Mouse (Mus musculus) hindbrain, embryonic 16.5 days (tissue): Measurements from ENCODE around the gene Xlr3b. TPM values are rescaled to one million over a fixed set of nuclear protein-coding genes. Genes with fewer than 3 reads are reported as not detected.
"Not testable (repeated sequence)": the region's sequence is repeated elsewhere in the genome, so short reads cannot be mapped to it uniquely, and the experiment has no call there.

ENCODE experiments used
- ATAC-seq: fragments of 200-750 bp; cut with Nextera tagmentation; 2 replicates; pipeline ENCODE4 v1.8.0; 2017; ENCODE audit warnings: moderate TSS enrichment, moderate library complexity
- H3K27ac ChIP-seq: fragments of 300-500 bp; sonication (generic); 2 replicates; pipeline ENCODE4 v1.5.1; 2014; ENCODE audit warnings: low read depth, mild to moderate bottlenecking, control low read depth, low read length, moderate library complexity
- H3K27me3 ChIP-seq: fragments of 300-500 bp; sonication (generic); replicated peaks from 2 replicates; pipeline ENCODE4 v1.6.1; 2014; ENCODE audit warnings: low read length; ENCODE audit not compliant: control insufficient read depth, insufficient read depth
- H3K36me3 ChIP-seq: fragments of 300-500 bp; sonication (generic); 2 replicates; pipeline ENCODE4 v1.6.1; 2014; ENCODE audit warnings: mild to moderate bottlenecking, low read length, moderate library complexity, mixed read lengths; ENCODE audit not compliant: control insufficient read depth, insufficient read depth
- H3K4me1 ChIP-seq: fragments of 300-500 bp; sonication (generic); 2 replicates; pipeline ENCODE4 v1.6.1; 2014; ENCODE audit warnings: low read depth, low read length; ENCODE audit not compliant: control insufficient read depth, insufficient read depth
- H3K4me2 ChIP-seq: fragments of 300-500 bp; sonication (generic); 2 replicates; pipeline ENCODE4 v1.6.1; 2014; ENCODE audit warnings: mild to moderate bottlenecking, low read length, control low read depth, moderate library complexity
- H3K4me3 ChIP-seq: fragments of 300-500 bp; sonication (generic); 2 replicates; pipeline ENCODE4 v1.5.1; 2014; ENCODE audit warnings: mild to moderate bottlenecking, low read length, control low read depth, moderate library complexity
- H3K9ac ChIP-seq: fragments of 300-500 bp; sonication (generic); 2 replicates; pipeline ENCODE4 v1.6.1; 2014; ENCODE audit warnings: low read depth, mild to moderate bottlenecking, control low read depth, low read length, moderate library complexity
- H3K9me3 ChIP-seq: fragments of 300-500 bp; sonication (generic); 2 replicates; pipeline ENCODE4 v1.6.1; 2014; ENCODE audit warnings: mild to moderate bottlenecking, low read length, moderate library complexity; ENCODE audit not compliant: control insufficient read depth
- WGBS: fragments of 180-500 bp; shearing (Covaris S2); extraction: QIAGEN DNeasy Blood & Tissue Kit; methylation state at CpG from one replicate; pipeline ENCODE4 v1.1.7; 2014; 5-methylcytosine and 5-hydroxymethylcytosine counted together
- polyA plus RNA-seq: library from polyadenylated mRNA; unstranded; fragments of >200 nt; fragmentation: Nextera tagmentation; extraction: Ambion mirVana; gene quantifications from 2 replicates; pipeline ENCODE4 v1.2.1, GENCODE M21; 2015

Xlr3b gene
- polyA plus RNA-seq, 1 experiment from 2014 or later: 12.7 TPM

DNA sequence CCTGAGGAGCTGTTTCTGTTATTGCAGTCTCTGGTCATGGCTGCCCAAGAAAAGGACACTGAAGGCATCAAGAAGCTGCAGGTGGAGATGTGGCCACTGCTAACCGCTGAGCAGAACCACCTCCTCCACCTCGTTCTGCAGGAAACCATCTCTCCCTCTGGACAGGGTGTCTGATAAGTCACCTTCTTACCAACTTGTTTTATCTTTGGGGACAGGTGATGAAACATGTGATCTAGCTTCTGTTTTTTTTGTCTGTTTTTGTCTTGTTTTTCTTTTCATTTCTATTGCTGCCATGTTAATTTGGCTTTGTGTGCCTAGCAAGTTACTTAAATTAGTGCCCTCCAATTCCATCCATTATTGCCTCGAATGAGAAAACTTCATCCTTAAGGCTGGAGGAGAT lies 37.3 kb downstream of the Xlr3b start:
- Histone ChIP-seq H3K9ac (peak overlapping the region; percentile 81), H3K36me3 (no peaks in the 10 kb centered on the region), H3K4me3 (peak overlapping the region; percentile 63), H3K4me1 (no peaks in the 10 kb centered on the region), H3K9me3 (no peaks in the 10 kb centered on the region), H3K27ac (peak overlapping the region; percentile 94), H3K27me3 (no peaks in the 10 kb centered on the region), H3K4me2 (peak overlapping the region; percentile 58)
- ATAC-seq: no peak
- 19% methylated on average over 3 of the region's 3 CpGs for WGBS

DNA sequence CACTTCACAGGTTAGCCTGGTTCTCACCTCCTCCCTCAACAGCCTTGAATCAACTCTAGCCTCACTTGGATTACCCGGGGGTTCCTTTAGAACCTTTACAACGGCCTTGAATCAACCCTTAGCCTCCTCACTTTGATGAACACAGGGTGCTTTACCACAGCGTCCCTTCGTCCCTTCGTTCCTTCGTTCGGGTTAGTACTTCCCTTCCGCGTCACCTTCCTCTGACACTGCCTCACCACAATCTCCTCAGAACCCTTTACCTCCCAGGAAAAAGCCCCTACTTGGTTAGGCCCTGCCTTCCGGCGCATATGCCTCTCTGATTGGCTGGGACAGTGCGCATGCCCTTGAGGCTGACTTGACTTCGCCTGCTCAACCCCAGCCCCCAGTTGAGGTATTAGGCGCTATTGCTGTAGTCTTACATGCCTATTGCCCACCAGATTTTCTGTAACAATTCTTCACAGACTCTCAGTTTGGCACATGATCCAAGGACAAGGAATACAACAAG lies 50.9 kb downstream of the Xlr3b start, which contains the start of gene Xlr4c:
TSS of gene Xlr4c (minus strand) at position 310 of the 505 bp plus-strand sequence.
- ATAC-seq: not testable (repeated sequence)
- WGBS: 88% methylated on average over 13 of the region's 14 CpGs

More for the DNA sequence above, 50.9 kb downstream of the Xlr3b start, which contains the start of gene Xlr4c:
- H3K9me3 ChIP-seq, H3K36me3 ChIP-seq, H3K27ac ChIP-seq, H3K27me3 ChIP-seq, H3K4me3 ChIP-seq, H3K4me2 ChIP-seq, H3K4me1 ChIP-seq, H3K9ac ChIP-seq: not testable (repeated sequence)

Other genes starting within 250 kb of the Xlr3b start
- 1.3 and 2.0 TPM in 2 replicates for gene Zfp185, start 204.9 kb upstream of the Xlr3b start, polyA plus RNA-seq
- 0.16 and 0.43 TPM in 2 replicates for gene Pnma5, start 155.1 kb upstream of the Xlr3b start, polyA plus RNA-seq
- gene Pnma3, start 127.4 kb upstream of the Xlr3b start, polyA plus RNA-seq: 4.4 and 6.6 TPM in 2 replicates
- 0.29 TPM in 1 of 2 replicates, not detected in the other for gene Xlr4a, start 109.7 kb upstream of the Xlr3b start, polyA plus RNA-seq
- gene Xlr3a, start 95.1 kb upstream of the Xlr3b start, polyA plus RNA-seq: 4.1 and 4.2 TPM in 2 replicates
- 0.72 and 1.9 TPM in 2 replicates for gene Gm14685, start 75.2 kb upstream of the Xlr3b start, polyA plus RNA-seq
- gene Xlr5b, start 43.4 kb upstream of the Xlr3b start, polyA plus RNA-seq: not detected in 2 replicates
- gene DXBay18, start 42.8 kb upstream of the Xlr3b start, polyA plus RNA-seq: 0.38 and 1.0 TPM in 2 replicates
- gene Spin2d, start 15.2 kb upstream of the Xlr3b start, polyA plus RNA-seq: not detected in 2 replicates
- 0.66 and 0.75 TPM in 2 replicates for gene Xlr4b, start 22.1 kb downstream of the Xlr3b start, polyA plus RNA-seq
- 33.0 and 34.3 TPM in 2 replicates for gene F8a, start 36.1 kb downstream of the Xlr3b start, polyA plus RNA-seq
- gene Xlr4c, start 50.9 kb downstream of the Xlr3b start, polyA plus RNA-seq: not detected in 2 replicates
- gene Xlr3c, start 73.2 kb downstream of the Xlr3b start, polyA plus RNA-seq: 0.11 TPM in 1 of 2 replicates, not detected in the other
- gene Xlr5a, start 100.8 kb downstream of the Xlr3b start, polyA plus RNA-seq: not detected in 2 replicates
- gene Xlr5c, start 100.8 kb downstream of the Xlr3b start, polyA plus RNA-seq: not detected in 2 replicates
- not detected in 2 replicates for gene Gm45015, start 144.6 kb downstream of the Xlr3b start, polyA plus RNA-seq
- gene Zfp275, start 150.4 kb downstream of the Xlr3b start, polyA plus RNA-seq: 8.4 and 12.5 TPM in 2 replicates
- gene Gm18336, start 206.5 kb downstream of the Xlr3b start, polyA plus RNA-seq: 0.09 and 0.15 TPM in 2 replicates
- gene Zfp92, start 218.9 kb downstream of the Xlr3b start, polyA plus RNA-seq: 1.7 and 1.9 TPM in 2 replicates
- gene Trex2, start 243.1 kb downstream of the Xlr3b start, polyA plus RNA-seq: not detected in 2 replicates